Mouse (Mus musculus) c-Kit-positive CD71-positive TER-119-positive erythroid progenitor cells, embryonic 14.5 days (primary cell): ENCODE results near the gene Slc51a.

Experiments used
- DNase-seq: peaks from one replicate; pipeline ENCODE4 v3.0.0-alpha.2; 2013; ENCODE audit warnings: low spot score

Gene Slc51a

GRCm38 (mm10) chr16:32487234-32488111 lies at the start of gene Slc51a:
Slc51a (minus strand) TSS chr16:32487879.
- peak; percentile 70 for DNase-seq

GRCm38 (mm10) chr16:32535157-32535751 lies 47.6 kb upstream of the Slc51a start:
- no peak for DNase-seq

GRCm38 (mm10) chr16:32532878-32533826 lies 45.5 kb upstream of the Slc51a start:
- DNase-seq: no peak

GRCm38 (mm10) chr16:32526906-32527305 lies 39.2 kb upstream of the Slc51a start:
- no peak for DNase-seq

- no peak for DNase-seq
Measured at GRCm38 (mm10) chr16:32524244-32524615, 36.6 kb upstream of the Slc51a start.

GRCm38 (mm10) chr16:32523462-32524243 lies 36.0 kb upstream of the Slc51a start:
- no peak for DNase-seq

GRCm38 (mm10) chr16:32522578-32523194 lies 35.0 kb upstream of the Slc51a start:
- no peak for DNase-seq

GRCm38 (mm10) chr16:32520372-32520748 lies 32.7 kb upstream of the Slc51a start:
- peak; percentile 45 for DNase-seq

- no peak for DNase-seq
Measured at GRCm38 (mm10) chr16:32519656-32520371, 32.1 kb upstream of the Slc51a start.

- no peak for DNase-seq
Measured at GRCm38 (mm10) chr16:32517785-32518481, 30.3 kb upstream of the Slc51a start.

GRCm38 (mm10) chr16:32516006-32516962 lies 28.6 kb upstream of the Slc51a start:
- peak; percentile 68 for DNase-seq

GRCm38 (mm10) chr16:32513948-32514347 lies 26.3 kb upstream of the Slc51a start:
- DNase-seq: no peak

GRCm38 (mm10) chr16:32513401-32513800 lies 25.7 kb upstream of the Slc51a start:
- DNase-seq: no peak

- DNase-seq: no peak
Measured at GRCm38 (mm10) chr16:32512921-32513320, 25.2 kb upstream of the Slc51a start.

- DNase-seq: peak; percentile 53
Measured at GRCm38 (mm10) chr16:32511827-32512490, 24.3 kb upstream of the Slc51a start.

- DNase-seq: no peak
Measured at GRCm38 (mm10) chr16:32511338-32511734, 23.7 kb upstream of the Slc51a start.

GRCm38 (mm10) chr16:32510399-32511337 lies 23.0 kb upstream of the Slc51a start:
- peak; percentile 72 for DNase-seq
